Mouse (Mus musculus) erythroblast, embryonic 14.5 days (primary cell): ENCODE measurements at regions not wholly inside any gene's neighbourhood (a gene's known extent, or its start where the extent isn't known, plus 50 kb on each side); places are given as distances from the start of the nearest gene placed in this dataset.

ENCODE experiments used
- GATA1 ChIP-seq: IDR thresholded peaks from 2 replicates; pipeline ENCODE4 v1.6.1; 2012; ENCODE audit warnings: low read length, inconsistent platforms, mixed read lengths
- TAL1 ChIP-seq: IDR thresholded peaks from 3 replicates; pipeline ENCODE4 v1.6.1; 2012; ENCODE audit warnings: low read length, inconsistent platforms, mixed read lengths

- TF ChIP-seq GATA1, result no peak
- TF ChIP-seq TAL1, result no peak
These were observed 121.8 kb upstream of the Serpine2 start for GRCm38 (mm10) chr1:79982678-79983280.
